Mouse (Mus musculus): Measurements from ENCODE around the gene Serpinb6a. TPM values are rescaled to one million over a fixed set of nuclear protein-coding genes. Genes with fewer than 3 reads are reported as not detected.

Serpinb6a gene
- total RNA-seq (2023), result 27.6 TPM

DNA sequence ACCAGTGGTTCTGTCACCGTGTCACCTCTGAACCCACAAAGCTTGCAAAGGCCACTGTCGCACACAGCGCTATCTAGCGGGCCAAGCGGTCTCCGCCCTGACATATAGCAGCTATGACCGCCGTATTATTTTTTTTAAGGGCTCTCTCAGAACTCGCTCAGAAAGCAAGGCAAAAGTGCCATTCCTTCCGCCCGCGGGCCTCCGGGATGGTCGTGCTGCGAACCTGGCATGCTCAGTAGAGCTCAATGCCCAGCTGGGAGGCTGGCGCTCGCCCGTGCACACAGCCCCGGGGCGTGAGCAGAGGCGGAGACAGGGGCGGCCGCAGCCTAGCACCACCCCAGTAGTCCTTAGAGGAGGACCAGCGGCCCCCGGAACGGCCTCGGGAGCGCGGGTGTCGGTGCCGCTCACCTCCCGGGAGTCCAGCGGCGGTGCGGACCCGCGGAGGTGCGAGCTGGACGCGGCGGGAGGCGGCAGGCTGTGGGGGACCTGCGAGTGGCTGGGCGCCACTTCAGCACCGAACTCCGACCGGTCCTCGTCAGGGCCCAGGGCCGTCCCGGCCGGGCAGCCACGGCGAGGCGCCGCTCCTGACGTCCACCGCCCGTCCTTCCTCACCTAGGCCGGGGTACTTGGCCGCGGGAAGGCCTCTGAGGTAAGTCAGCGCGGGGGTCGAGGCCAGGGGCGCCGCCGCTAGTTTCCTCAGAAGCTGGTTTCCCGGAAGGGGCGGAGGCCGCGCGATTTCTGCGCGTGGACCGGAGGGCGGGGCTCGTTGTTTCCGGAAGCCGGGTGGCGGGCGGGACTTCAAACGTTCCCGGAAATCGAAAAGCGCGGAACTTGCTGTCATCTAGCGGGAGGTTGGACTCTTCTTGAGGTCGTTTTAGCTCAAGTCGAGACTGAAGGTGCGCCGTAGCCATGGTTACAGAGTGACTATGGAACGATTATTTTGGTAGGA lies at the start of gene Serpinb6a, which contains the start of gene Ripk1:
Serpinb6a (minus strand) TSS at position 737 of the 949 bp plus-strand sequence.
Ripk1 (plus strand) TSS at position 306 of the 949 bp plus-strand sequence.

DNA sequence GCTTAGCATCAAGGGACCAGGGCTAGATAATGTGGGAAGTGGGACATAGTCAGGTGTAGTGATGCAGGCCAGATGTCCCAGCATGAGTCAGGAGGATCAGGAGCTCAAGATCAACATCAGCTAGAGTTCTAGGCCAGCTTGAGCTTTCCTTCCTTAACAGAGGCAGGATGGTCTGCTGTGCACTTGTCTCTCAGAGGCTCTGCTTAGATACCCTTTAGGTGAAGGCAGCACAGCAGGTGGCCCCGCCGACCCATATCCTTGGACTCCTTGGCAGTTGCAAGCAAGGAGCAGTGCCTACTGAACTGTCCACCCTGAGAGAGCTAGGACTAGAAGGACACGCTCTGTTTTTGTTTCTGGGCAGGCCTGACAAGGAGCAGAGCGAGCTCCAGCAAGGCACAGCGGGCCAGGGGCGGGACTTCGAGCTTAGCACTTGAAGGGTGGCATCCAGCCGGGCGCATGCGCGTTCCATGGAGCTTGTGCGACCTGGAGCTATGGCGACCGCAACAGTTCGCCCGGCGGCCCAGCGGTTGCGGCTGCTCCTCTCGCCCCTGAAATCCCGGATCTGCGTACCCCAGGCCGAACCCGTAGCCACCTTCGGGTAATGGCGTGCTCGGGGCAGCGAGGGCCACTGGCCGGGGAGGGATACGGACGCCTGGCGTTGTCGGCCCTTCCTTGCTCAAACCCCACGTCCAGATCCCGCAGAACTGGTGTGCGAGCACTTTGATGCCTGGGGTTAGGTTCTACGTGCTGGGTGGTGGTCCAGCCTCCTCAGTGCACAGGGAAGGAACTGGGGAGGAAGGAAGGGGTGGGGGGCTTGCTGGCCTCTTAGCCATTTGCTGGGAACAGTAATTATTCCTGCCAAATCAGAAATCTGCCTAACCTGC lies 34.8 kb upstream of the Serpinb6a start, which contains the start of gene Bphl:
Bphl (plus strand) TSS at position 426 of the 884 bp plus-strand sequence.

DNA sequence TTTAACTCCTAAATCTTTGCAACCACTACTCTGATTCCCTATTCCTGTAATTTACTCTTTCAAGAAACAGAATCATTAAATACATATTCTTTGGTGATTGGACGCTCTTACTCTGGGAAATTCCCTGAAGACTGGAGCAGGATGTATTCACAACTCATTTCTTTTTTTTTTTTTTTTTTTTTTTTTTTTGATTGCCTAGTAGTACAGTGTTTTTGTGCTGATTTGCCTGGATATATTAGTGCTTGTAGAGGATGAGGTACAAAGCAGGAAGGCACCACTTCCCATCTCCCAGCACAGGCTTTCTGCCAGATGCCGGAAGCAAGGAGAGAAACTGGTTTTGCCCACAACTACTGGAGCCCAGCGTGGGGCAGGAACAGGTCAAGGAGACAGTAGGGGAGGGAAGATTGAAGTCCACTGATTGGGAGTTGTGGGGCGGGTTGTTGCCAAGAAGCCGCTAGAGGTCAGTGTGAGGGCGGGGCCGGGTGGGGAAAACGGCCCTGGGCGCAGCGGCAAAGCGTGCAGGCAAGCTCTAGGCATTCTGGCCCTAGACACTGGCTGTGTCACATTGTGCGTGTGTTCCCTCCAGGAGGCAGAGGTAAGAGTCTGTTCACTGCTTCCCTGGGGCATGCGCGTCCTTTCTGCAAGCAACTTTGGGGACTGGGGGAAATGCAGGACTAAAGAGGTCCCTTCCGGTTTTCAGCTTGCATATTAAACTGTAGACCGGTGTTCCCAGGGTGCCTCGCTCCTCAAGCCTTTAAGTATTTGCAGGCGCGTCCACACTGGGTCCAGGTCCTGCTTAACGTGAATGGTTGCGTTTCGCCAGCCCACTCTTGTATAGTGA lies 38.2 kb downstream of the Serpinb6a start, which contains the start of gene Nqo2:
Nqo2 (plus strand) TSS at position 482 of the 841 bp plus-strand sequence.

DNA sequence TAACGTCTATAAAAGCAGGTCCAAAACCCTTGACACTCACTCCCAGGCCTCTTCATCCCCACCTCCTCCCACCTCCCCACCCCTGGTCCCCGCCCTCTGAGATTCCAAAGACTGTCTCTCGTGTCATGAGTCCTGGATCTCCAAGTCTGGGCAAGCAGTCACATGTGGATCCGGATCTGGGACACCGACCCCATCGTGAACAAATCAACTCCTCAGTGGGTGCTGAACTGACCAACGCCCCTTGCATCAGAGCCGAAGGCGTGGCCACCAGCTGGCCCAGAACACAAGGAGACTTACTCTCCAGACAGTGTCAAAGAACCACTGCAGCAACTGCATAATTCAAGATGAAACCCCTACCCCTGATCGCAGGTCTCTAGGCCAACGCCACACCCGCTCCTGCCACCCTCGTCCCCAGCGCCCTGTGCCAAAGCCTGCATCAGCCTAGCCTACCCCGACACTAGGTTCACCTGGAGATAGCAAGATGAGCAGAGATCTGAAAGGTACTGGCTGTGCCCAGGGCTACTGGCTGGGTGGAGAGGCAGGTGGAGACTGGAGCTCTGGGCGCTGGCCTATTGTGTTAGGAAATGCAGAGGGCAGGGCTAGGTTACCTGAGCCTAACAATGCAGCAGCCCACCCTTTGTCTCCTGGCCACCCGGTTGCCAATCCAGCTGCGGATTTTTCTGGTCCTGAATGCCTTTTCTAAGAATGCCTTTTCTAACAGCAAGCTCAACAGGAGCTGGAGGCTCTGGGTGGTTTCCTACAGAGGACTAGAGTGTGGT lies 97.2 kb downstream of the Serpinb6a start, which contains the start of gene Serpinb6c:
Serpinb6c (minus strand) TSS at position 533 of the 779 bp plus-strand sequence.

Other genes starting within 250 kb of the Serpinb6a start
- not detected for gene Serpinb6e, start 159.4 kb downstream of the Serpinb6a start, total RNA-seq (2023)
- gene Serpinb6c, start 97.1 kb downstream of the Serpinb6a start, total RNA-seq (2023), result not detected
- 1.6 TPM for gene Nqo2, start 38.1 kb downstream of the Serpinb6a start, total RNA-seq (2023)
- 72.5 TPM for gene Ripk1, start 431 bp downstream of the Serpinb6a start, total RNA-seq (2023)
- gene Bphl, start 34.8 kb upstream of the Serpinb6a start, total RNA-seq (2023), result 16.6 TPM
- 63.5 TPM for gene Tubb2a, start 75.2 kb upstream of the Serpinb6a start, total RNA-seq (2023)
- 3.5 TPM for gene Tubb2b, start 127.7 kb upstream of the Serpinb6a start, total RNA-seq (2023)
- gene Psmg4, start 160.2 kb upstream of the Serpinb6a start, total RNA-seq (2023), result 36.6 TPM

All from CD4-positive naive resting alpha-beta T cell, adult 76 days (primary cell).